Mouse (Mus musculus) heart, postnatal 4 days (tissue): ENCODE measurements around the gene Tifa. TPM values are rescaled to one million over a fixed set of nuclear protein-coding genes. Genes with fewer than 3 reads are reported as not detected.
A peak's percentile ranks its signal among the peaks of the same experiment; 100 is the strongest.

Source experiments
- DNase-seq: peaks from one replicate; pipeline ENCODE4 v3.0.0; 2021
- total RNA-seq, 2 experiments: library from RNA; stranded (reverse); gene quantifications; 2 replicates each; pipeline ENCODE4 v1.2.3; 2021

The Tifa gene
- total RNA-seq, 2 experiments from 2014 or later: 2.0 to 2.1 TPM

DNA sequence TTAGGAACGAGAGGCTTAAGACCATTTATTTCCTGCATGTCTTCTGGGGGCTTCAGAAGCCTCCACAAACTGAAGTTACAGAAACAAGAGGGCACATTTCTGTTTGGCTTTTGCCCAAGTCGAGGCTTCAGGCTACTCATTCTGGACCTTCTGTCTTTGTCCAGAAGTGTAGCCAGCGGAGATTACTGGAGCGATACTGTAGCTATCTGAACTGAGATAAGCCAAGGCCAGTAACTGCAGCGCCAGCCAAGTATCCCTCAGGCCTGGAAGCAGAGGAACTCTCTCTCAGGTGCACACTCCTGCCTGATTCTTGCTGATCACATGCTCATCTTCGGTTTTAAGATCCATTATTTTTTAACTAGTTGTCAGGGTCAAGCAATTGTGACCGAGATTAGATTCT, 1.6 kb upstream of the Tifa start:
- no peak for DNase-seq

DNA sequence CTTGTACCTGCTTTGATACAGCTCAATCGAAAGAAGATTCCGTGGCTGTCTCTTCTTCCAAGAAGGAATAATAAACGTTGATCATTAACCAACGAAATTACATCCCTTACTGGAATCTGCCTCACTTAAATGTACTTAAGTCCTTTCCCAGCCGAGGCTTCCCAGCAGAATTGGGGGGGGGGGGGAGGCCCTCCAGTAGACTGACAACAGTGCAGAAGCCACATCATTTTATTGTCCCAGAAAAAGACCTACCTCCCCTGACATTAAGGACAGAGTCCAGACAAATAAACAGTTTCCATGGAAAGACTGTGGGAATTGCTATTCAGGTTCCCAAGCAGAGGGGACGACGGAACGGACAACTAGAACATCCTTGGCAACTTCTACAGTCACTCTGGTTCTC, 686 bp upstream of the Tifa start:
- no peak for DNase-seq

GRCm38 (mm10) chr3:127790234-127791055, 840 bp downstream of the Tifa start:
- DNase-seq: peak; percentile 42

- DNase-seq: no peak
These were observed 1.5 kb downstream of the Tifa start for GRCm38 (mm10) chr3:127791056-127791483.

- no peak for DNase-seq
These were observed 2.3 kb downstream of the Tifa start for GRCm38 (mm10) chr3:127791595-127792561.

GRCm38 (mm10) chr3:127793022-127793421, 3.4 kb downstream of the Tifa start:
- no peak for DNase-seq

GRCm38 (mm10) chr3:127795762-127796161, 6.2 kb downstream of the Tifa start:
- DNase-seq: no peak

DNA sequence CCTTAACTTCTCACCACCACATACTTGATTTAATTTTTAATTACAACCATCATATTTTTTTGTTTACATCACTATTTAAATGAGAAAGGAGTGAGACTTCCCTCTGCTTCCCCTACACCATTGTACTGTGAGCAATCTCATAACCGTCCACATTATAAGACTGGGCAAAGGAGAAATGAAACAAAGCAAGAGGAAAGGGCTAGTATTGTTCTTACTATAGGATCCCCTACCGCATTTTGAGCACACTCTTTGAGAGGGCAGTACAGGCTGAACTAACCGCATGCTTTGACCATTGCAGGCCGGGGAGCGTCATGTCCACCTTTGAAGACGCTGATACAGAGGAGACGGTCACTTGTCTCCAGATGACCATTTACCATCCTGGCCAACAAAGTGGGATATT, 6.7 kb downstream of the Tifa start:
- no peak for DNase-seq

- DNase-seq: no peak
These were observed 11.6 kb downstream of the Tifa start for GRCm38 (mm10) chr3:127801162-127801561.

DNA sequence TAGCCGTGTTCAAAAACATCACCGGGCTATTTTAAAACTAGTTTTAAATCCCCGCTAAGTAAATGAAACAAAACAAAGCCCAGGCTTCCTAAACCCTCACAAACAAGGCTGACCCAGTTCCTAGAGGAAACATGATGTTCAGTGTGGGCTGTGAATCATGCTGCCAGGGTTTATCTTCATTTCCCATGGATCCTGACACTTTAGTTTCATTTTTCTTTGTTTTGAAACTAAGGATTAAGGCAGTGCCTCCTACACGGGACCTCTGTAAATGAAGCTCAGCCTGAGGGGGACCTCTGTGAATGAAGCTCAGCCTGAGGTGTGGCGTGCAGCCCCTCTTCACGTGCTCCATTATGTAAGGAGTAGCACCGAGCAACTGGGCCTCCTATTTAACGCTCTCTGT, 13.2 kb downstream of the Tifa start:
- DNase-seq: no peak

GRCm38 (mm10) chr3:127804439-127804838, 14.8 kb downstream of the Tifa start:
- no peak for DNase-seq

DNA sequence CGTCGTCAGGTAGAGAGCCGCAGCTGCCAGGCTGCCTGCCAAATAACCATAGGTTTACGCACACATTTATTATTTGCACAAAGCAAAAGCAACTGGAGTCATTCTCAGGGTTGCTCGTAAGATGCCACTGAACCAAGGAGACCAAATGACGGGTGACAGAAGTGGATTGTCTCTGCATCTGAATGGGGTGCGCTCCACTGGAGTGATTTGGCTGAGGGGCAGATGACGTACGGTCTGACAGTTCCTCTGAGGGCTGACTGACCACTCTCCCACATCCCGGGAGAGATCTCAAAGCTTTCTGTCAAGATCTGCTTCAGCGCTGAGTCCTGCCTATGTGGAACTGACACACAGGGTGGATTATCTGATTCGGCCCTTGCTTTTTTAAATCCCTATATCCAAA, 15.5 kb downstream of the Tifa start:
- DNase-seq: no peak

- no peak for DNase-seq
These were observed 16.4 kb downstream of the Tifa start for GRCm38 (mm10) chr3:127805991-127806390.

DNA sequence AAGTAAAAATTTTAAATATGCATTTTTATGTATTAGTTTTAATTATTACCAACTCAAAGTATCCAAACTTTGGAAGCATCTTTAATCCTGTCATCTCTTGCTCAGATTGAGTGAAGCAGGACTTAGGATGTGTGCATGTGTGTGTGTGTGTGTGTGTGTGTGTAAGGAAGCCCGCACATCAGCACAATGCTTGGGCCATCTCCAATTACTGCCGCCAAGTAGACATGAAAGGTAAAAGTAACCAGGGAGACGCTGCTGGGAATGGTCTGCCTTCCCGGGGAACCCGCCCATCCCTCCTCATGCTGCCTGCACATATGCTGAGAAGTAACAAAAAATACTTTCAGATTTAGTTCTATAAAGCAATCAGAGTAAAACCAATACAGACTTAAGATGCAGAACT, 18.2 kb downstream of the Tifa start:
- DNase-seq: no peak

DNA sequence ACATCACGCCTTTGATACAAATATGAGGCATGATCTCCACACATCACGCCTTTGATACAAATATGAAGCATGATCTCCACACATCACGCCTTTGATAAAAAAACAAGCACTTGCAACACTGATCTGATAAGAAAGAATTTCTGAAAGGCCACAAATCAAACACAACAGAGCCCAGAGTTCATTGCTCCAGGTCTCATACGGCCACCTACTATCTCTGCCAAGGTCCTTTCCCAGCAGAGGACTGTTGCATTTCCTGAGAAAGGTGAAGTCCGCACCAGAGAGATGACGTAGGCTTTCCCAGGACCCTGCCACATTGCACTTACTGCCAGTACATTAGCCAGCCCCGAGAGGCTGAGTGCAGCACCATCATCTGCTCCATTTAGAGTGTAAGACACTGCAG, 19.5 kb downstream of the Tifa start:
- DNase-seq: no peak

DNA sequence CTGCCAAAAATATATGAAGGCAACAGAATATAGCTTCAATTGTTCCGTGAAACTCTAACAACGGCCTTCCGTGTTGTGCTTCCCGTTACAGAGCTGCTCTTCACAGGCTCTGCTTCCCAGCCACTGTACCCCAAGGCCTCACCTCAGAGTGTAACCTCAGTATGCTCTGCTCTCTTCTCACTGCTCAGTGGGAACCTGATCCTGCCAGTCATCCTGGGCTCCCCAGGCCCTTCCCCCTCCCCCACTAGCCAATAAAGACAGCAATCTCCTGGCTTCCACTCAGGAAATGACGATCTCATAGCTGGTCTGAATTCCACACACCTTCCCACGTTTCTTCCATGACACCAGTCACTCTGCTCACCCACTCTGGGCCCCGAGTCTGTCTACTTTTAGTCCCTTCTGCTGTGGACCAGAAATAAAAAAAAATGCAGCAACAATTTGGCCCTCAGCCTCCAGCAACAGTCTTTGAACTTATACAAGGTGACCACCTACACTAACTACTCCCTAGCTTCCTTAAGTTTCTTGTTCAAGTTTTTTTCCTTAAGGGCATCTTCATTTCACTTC, 27.6 kb downstream of the Tifa start:
- no peak for DNase-seq

GRCm38 (mm10) chr3:127818694-127819663, 29.4 kb downstream of the Tifa start:
- no peak for DNase-seq

DNA sequence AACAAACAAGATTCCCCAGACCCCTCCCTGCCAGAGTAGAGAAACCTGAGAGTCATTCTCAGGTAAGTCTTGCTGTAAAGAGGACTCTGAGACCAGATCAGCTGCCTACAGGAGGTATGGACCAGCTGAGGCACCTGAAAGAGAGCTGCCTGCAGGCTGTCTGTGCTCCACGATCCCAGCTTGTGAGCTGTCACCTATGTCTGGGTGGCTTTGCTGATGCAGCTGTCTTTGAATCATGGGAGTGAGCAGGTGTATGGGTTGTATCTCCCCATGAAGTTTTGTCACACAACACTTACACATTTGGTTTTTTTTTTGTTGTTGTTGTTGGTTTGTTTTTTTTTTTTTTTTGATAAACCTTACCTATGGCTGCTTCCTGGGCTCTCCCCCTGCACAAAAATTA, 30.8 kb downstream of the Tifa start:
- DNase-seq: no peak

GRCm38 (mm10) chr3:127821209-127821608, 31.6 kb downstream of the Tifa start:
- DNase-seq: no peak

- no peak for DNase-seq
These were observed 34.6 kb downstream of the Tifa start for GRCm38 (mm10) chr3:127823886-127824863.

DNA sequence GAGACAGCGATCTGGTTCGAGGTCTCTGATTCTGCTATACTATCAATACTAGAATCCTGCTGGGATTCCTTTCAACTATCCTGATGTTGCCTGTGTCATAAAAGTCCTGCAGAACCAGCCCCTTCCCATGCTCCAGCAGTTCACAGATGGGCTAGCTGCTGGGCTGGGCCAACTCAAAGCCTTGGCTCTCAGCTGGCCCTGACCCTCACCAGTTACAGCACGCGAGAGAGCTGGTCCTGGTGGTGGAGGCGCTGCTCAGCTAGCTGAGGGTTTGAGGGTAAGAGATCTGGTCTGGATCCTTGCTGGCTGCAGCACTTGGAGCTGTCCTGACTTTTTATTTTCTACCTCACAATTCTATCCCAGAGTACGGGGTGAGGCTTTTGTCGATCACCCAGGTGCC, 36.9 kb downstream of the Tifa start:
- no peak for DNase-seq
